Mouse (Mus musculus): ENCODE data around the gene Gm20388. TPM values are rescaled to one million over a fixed set of nuclear protein-coding genes. Genes with fewer than 3 reads are reported as not detected.
A peak's percentile ranks its signal among the peaks of the same experiment; 100 is the strongest.

The Gm20388 gene
- polyA plus RNA-seq, 1 experiment from 2014 or later = 7.4 TPM

- Histone ChIP-seq H3K4me3 (replicated peaks; ENCODE audit: low read length) (no peak overlapping the region), H3K4me1 (ENCODE audit: control insufficient read depth, insufficient read depth, low read length) (peaks cover 58% of the 10 kb centered on the region), H3K27me3 (ENCODE audit: control insufficient read depth, insufficient read depth, low read length) (no peaks in the 10 kb centered on the region), H3K4me2 (ENCODE audit: low read depth, low read length) (no peak overlapping the region), H3K36me3 (ENCODE audit: control insufficient read depth, insufficient read depth, low read length) (no peaks in the 10 kb centered on the region), H3K27ac (ENCODE audit: low read length) (no peak overlapping the region), H3K9me3 (replicated peaks; ENCODE audit: control insufficient read depth, low read length) (no peaks in the 10 kb centered on the region), H3K9ac (ENCODE audit: low read length) (0 out of 2 replicates have a peak overlapping the region, but pooled peaks have one; percentile 44)
- 80% methylated on average over 4 of the region's 4 CpGs for WGBS
- ATAC-seq (ENCODE audit: insufficient read depth, low FRiP score) = no peak
Observed at GRCm38 (mm10) chr8:120412357-120412756, 501.7 kb downstream of the Gm20388 start.

GRCm38 (mm10) chr8:120412911-120413625 is 502.4 kb downstream of the Gm20388 start:
- Histone ChIP-seq H3K4me3 (replicated peaks; ENCODE audit: low read length) (no peak overlapping the region), H3K4me1 (ENCODE audit: control insufficient read depth, insufficient read depth, low read length) (peaks cover 58% of the 10 kb centered on the region)
- WGBS = 70% methylated on average over 29 of the region's 29 CpGs

GRCm38 (mm10) chr8:120413626-120413988 is 503.0 kb downstream of the Gm20388 start:
- H3K27me3 ChIP-seq (ENCODE audit: control insufficient read depth, insufficient read depth, low read length) = no peaks in the 10 kb centered on the region
- no peaks in the 10 kb centered on the region for H3K9me3 ChIP-seq (replicated peaks; ENCODE audit: control insufficient read depth, low read length)
- H3K27ac ChIP-seq (ENCODE audit: low read length) = no peak overlapping the region
- H3K4me1 ChIP-seq (ENCODE audit: control insufficient read depth, insufficient read depth, low read length) = peaks cover 58% of the 10 kb centered on the region
- H3K4me3 ChIP-seq (replicated peaks; ENCODE audit: low read length) = no peak overlapping the region
- H3K36me3 ChIP-seq (ENCODE audit: control insufficient read depth, insufficient read depth, low read length) = no peaks in the 10 kb centered on the region
- ATAC-seq (ENCODE audit: insufficient read depth, low FRiP score) = no peak
- H3K4me2 ChIP-seq (ENCODE audit: low read depth, low read length) = no peak overlapping the region
- no peak overlapping the region for H3K9ac ChIP-seq (ENCODE audit: low read length)
- 75% methylated on average over 6 of the region's 6 CpGs for WGBS

More at GRCm38 (mm10) chr8:120412911-120413625, 502.4 kb downstream of the Gm20388 start:
- no peak overlapping the region for H3K9ac ChIP-seq (ENCODE audit: low read length)
- H3K9me3 ChIP-seq (replicated peaks; ENCODE audit: control insufficient read depth, low read length) = no peaks in the 10 kb centered on the region
- H3K36me3 ChIP-seq (ENCODE audit: control insufficient read depth, insufficient read depth, low read length) = no peaks in the 10 kb centered on the region
- H3K4me2 ChIP-seq (ENCODE audit: low read depth, low read length) = no peak overlapping the region
- ATAC-seq (ENCODE audit: insufficient read depth, low FRiP score) = no peak
- no peaks in the 10 kb centered on the region for H3K27me3 ChIP-seq (ENCODE audit: control insufficient read depth, insufficient read depth, low read length)
- no peak overlapping the region for H3K27ac ChIP-seq (ENCODE audit: low read length)

GRCm38 (mm10) chr8:120414216-120414615 is 503.6 kb downstream of the Gm20388 start:
- Histone ChIP-seq H3K9me3 (replicated peaks; ENCODE audit: control insufficient read depth, low read length) (no peaks in the 10 kb centered on the region), H3K27ac (ENCODE audit: low read length) (no peak overlapping the region), H3K27me3 (ENCODE audit: control insufficient read depth, insufficient read depth, low read length) (no peaks in the 10 kb centered on the region), H3K9ac (ENCODE audit: low read length) (no peak overlapping the region), H3K36me3 (ENCODE audit: control insufficient read depth, insufficient read depth, low read length) (no peaks in the 10 kb centered on the region), H3K4me1 (ENCODE audit: control insufficient read depth, insufficient read depth, low read length) (peaks cover 55% of the 10 kb centered on the region), H3K4me2 (ENCODE audit: low read depth, low read length) (no peak overlapping the region), H3K4me3 (replicated peaks; ENCODE audit: low read length) (no peak overlapping the region)
- WGBS = 76% methylated on average over 4 of the region's 4 CpGs
- ATAC-seq (ENCODE audit: insufficient read depth, low FRiP score) = no peak

GRCm38 (mm10) chr8:120415474-120415873 is 504.8 kb downstream of the Gm20388 start:
- Histone ChIP-seq H3K4me2 (ENCODE audit: low read depth, low read length) (no peak overlapping the region), H3K9me3 (replicated peaks; ENCODE audit: control insufficient read depth, low read length) (no peaks in the 10 kb centered on the region), H3K4me1 (ENCODE audit: control insufficient read depth, insufficient read depth, low read length) (peaks cover 51% of the 10 kb centered on the region), H3K27ac (ENCODE audit: low read length) (peak overlapping the region; percentile 98), H3K9ac (ENCODE audit: low read length) (peak overlapping the region; percentile 68; the same call in 1 of the 2 replicates), H3K27me3 (ENCODE audit: control insufficient read depth, insufficient read depth, low read length) (no peaks in the 10 kb centered on the region), H3K4me3 (replicated peaks; ENCODE audit: low read length) (no peak overlapping the region), H3K36me3 (ENCODE audit: control insufficient read depth, insufficient read depth, low read length) (no peaks in the 10 kb centered on the region)
- no peak for ATAC-seq (ENCODE audit: insufficient read depth, low FRiP score)
- WGBS = 68% methylated on average over 11 of the region's 11 CpGs

- Histone ChIP-seq H3K36me3 (ENCODE audit: control insufficient read depth, insufficient read depth, low read length) (no peaks in the 10 kb centered on the region), H3K4me3 (replicated peaks; ENCODE audit: low read length) (peak overlapping the region; percentile 17), H3K9ac (ENCODE audit: low read length) (peak overlapping the region; percentile 68), H3K4me1 (ENCODE audit: control insufficient read depth, insufficient read depth, low read length) (peaks cover 54% of the 10 kb centered on the region), H3K27ac (ENCODE audit: low read length) (peak overlapping the region; percentile 98), H3K27me3 (ENCODE audit: control insufficient read depth, insufficient read depth, low read length) (no peaks in the 10 kb centered on the region), H3K9me3 (replicated peaks; ENCODE audit: control insufficient read depth, low read length) (no peaks in the 10 kb centered on the region), H3K4me2 (ENCODE audit: low read depth, low read length) (peak overlapping the region; percentile 47)
- peak; percentile 3; the same call in 1 of the 2 replicates for ATAC-seq (ENCODE audit: insufficient read depth, low FRiP score)
- 30% methylated on average over 8 of the region's 8 CpGs for WGBS
Observed at GRCm38 (mm10) chr8:120416173-120416521, 505.5 kb downstream of the Gm20388 start.

GRCm38 (mm10) chr8:120416522-120417394 is 506.1 kb downstream of the Gm20388 start:
- Histone ChIP-seq H3K27me3 (ENCODE audit: control insufficient read depth, insufficient read depth, low read length) (no peaks in the 10 kb centered on the region), H3K27ac (ENCODE audit: low read length) (peak overlapping the region; percentile 98), H3K4me2 (ENCODE audit: low read depth, low read length) (peak overlapping the region; percentile 47), H3K4me3 (replicated peaks; ENCODE audit: low read length) (peak overlapping the region; percentile 17), H3K4me1 (ENCODE audit: control insufficient read depth, insufficient read depth, low read length) (peaks cover 57% of the 10 kb centered on the region), H3K36me3 (ENCODE audit: control insufficient read depth, insufficient read depth, low read length) (no peaks in the 10 kb centered on the region), H3K9ac (ENCODE audit: low read length) (peak overlapping the region; percentile 68), H3K9me3 (replicated peaks; ENCODE audit: control insufficient read depth, low read length) (no peaks in the 10 kb centered on the region)
- peak; percentile 89 for ATAC-seq (ENCODE audit: insufficient read depth, low FRiP score)
- 5% methylated on average over 33 of the region's 33 CpGs for WGBS

GRCm38 (mm10) chr8:120418188-120418587 is 507.5 kb downstream of the Gm20388 start:
- WGBS = 45% methylated on average over 5 of the region's 5 CpGs
- no peak for ATAC-seq (ENCODE audit: insufficient read depth, low FRiP score)
- no peak overlapping the region; the same call in 1 of the 2 replicates for H3K27ac ChIP-seq (ENCODE audit: low read length)
- no peaks in the 10 kb centered on the region for H3K36me3 ChIP-seq (ENCODE audit: control insufficient read depth, insufficient read depth, low read length)
- H3K4me1 ChIP-seq (ENCODE audit: control insufficient read depth, insufficient read depth, low read length) = peaks cover 54% of the 10 kb centered on the region
- no peaks in the 10 kb centered on the region for H3K9me3 ChIP-seq (replicated peaks; ENCODE audit: control insufficient read depth, low read length)
- H3K9ac ChIP-seq (ENCODE audit: low read length) = no peak overlapping the region
- H3K4me2 ChIP-seq (ENCODE audit: low read depth, low read length) = no peak overlapping the region
- no peaks in the 10 kb centered on the region for H3K27me3 ChIP-seq (ENCODE audit: control insufficient read depth, insufficient read depth, low read length)
- no peak overlapping the region for H3K4me3 ChIP-seq (replicated peaks; ENCODE audit: low read length)

- Histone ChIP-seq H3K9me3 (replicated peaks; ENCODE audit: control insufficient read depth, low read length) (no peaks in the 10 kb centered on the region), H3K27ac (ENCODE audit: low read length) (no peak overlapping the region), H3K4me2 (ENCODE audit: low read depth, low read length) (no peak overlapping the region), H3K9ac (ENCODE audit: low read length) (no peak overlapping the region), H3K4me3 (replicated peaks; ENCODE audit: low read length) (no peak overlapping the region), H3K27me3 (ENCODE audit: control insufficient read depth, insufficient read depth, low read length) (no peaks in the 10 kb centered on the region), H3K36me3 (ENCODE audit: control insufficient read depth, insufficient read depth, low read length) (no peaks in the 10 kb centered on the region), H3K4me1 (ENCODE audit: control insufficient read depth, insufficient read depth, low read length) (peaks cover 65% of the 10 kb centered on the region)
- ATAC-seq (ENCODE audit: insufficient read depth, low FRiP score) = no peak
- WGBS = 84% methylated on average over 9 of the region's 9 CpGs
Observed at GRCm38 (mm10) chr8:120419675-120420074, 509.0 kb downstream of the Gm20388 start.
